Mouse (Mus musculus) gastrocnemius, postnatal 14 days (tissue): Measurements from ENCODE around the gene Ltbp2. TPM values are rescaled to one million over a fixed set of nuclear protein-coding genes. Genes with fewer than 3 reads are reported as not detected.

Experiments
- DNase-seq: peaks from one replicate; pipeline ENCODE4 v3.0.0; 2021; ENCODE audit warnings: mixed read lengths
- intact Hi-C: fragments of 180-260 bp; cut with DNase I; formaldehyde crosslinking; loops from one replicate; pipeline ENCODE4 v1.15.1; 2025; ENCODE audit warnings: low total_unique reads
- total RNA-seq, 2 experiments: library from RNA; stranded (reverse); gene quantifications; 2 replicates each; pipeline ENCODE4 v1.2.3; 2021

The Ltbp2 gene
- total RNA-seq, 2 experiments from 2014 or later, result 1.7 to 1.8 TPM

GRCm38 (mm10) chr12:84812004-84812403 lies 64.3 kb downstream of the Ltbp2 start:
- intact Hi-C loops, result loop anchor here (5.0 kb wide), 1 partner anchor 65 kb away; the partner anchor contains the start of gene Ltbp2

GRCm38 (mm10) chr12:84811510-84811909 lies 64.8 kb downstream of the Ltbp2 start:
- intact Hi-C loops, result loop anchor here (5.0 kb wide), 1 partner anchor 66 kb away; the partner anchor contains the start of gene Ltbp2
- DNase-seq, result no peak

More at GRCm38 (mm10) chr12:84812004-84812403, 64.3 kb downstream of the Ltbp2 start:
- no peak for DNase-seq

- intact Hi-C loops, result loop anchor here (5.0 kb wide), 1 partner anchor 66 kb away; the partner anchor contains the start of gene Ltbp2
- no peak for DNase-seq
Measured at GRCm38 (mm10) chr12:84810810-84811209, 65.5 kb downstream of the Ltbp2 start.

- no peak for DNase-seq
- intact Hi-C loops, result no loop called here
Measured at GRCm38 (mm10) chr12:84809033-84809432, 67.3 kb downstream of the Ltbp2 start.

GRCm38 (mm10) chr12:84807351-84807750 lies 69.0 kb downstream of the Ltbp2 start:
- intact Hi-C loops, result no loop called here
- DNase-seq, result no peak

- intact Hi-C loops, result no loop called here
- no peak for DNase-seq
Measured at GRCm38 (mm10) chr12:84806726-84807125, 69.6 kb downstream of the Ltbp2 start.

- DNase-seq, result no peak
- intact Hi-C loops, result no loop called here
Measured at GRCm38 (mm10) chr12:84806010-84806409, 70.3 kb downstream of the Ltbp2 start.

GRCm38 (mm10) chr12:84805228-84805842 lies 71.0 kb downstream of the Ltbp2 start:
- DNase-seq, result no peak
- intact Hi-C loops, result no loop called here

GRCm38 (mm10) chr12:84802625-84803024 lies 73.7 kb downstream of the Ltbp2 start:
- intact Hi-C loops, result no loop called here

GRCm38 (mm10) chr12:84801532-84802110 lies 74.7 kb downstream of the Ltbp2 start:
- peak; percentile 27 for DNase-seq
- intact Hi-C loops, result no loop called here

More at GRCm38 (mm10) chr12:84802625-84803024, 73.7 kb downstream of the Ltbp2 start:
- no peak for DNase-seq

- DNase-seq, result no peak
- intact Hi-C loops, result no loop called here
Measured at GRCm38 (mm10) chr12:84800419-84800818, 75.9 kb downstream of the Ltbp2 start.

- intact Hi-C loops, result no loop called here
- no peak for DNase-seq
Measured at GRCm38 (mm10) chr12:84799086-84799485, 77.2 kb downstream of the Ltbp2 start.

- intact Hi-C loops, result no loop called here
Measured at GRCm38 (mm10) chr12:84794647-84795046, 81.7 kb downstream of the Ltbp2 start.

GRCm38 (mm10) chr12:84792629-84793028 lies 83.7 kb downstream of the Ltbp2 start:
- intact Hi-C loops, result no loop called here
- DNase-seq, result no peak

More at GRCm38 (mm10) chr12:84794647-84795046, 81.7 kb downstream of the Ltbp2 start:
- DNase-seq, result no peak

- intact Hi-C loops, result no loop called here
Measured at GRCm38 (mm10) chr12:84790853-84791252, 85.5 kb downstream of the Ltbp2 start.

GRCm38 (mm10) chr12:84786091-84786490 lies 90.2 kb downstream of the Ltbp2 start:
- intact Hi-C loops, result no loop called here
- DNase-seq, result no peak

More at GRCm38 (mm10) chr12:84790853-84791252, 85.5 kb downstream of the Ltbp2 start:
- DNase-seq, result no peak

GRCm38 (mm10) chr12:84784604-84785381 lies 91.5 kb downstream of the Ltbp2 start:
- intact Hi-C loops, result loop anchor here (5.0 kb wide), 1 partner anchor 93 kb away; the partner anchor contains the start of gene Ltbp2
- DNase-seq, result peak; percentile 91

GRCm38 (mm10) chr12:84776229-84776628 lies 100.1 kb downstream of the Ltbp2 start:
- intact Hi-C loops, result no loop called here
- DNase-seq, result no peak

- DNase-seq, result no peak
- intact Hi-C loops, result no loop called here
Measured at GRCm38 (mm10) chr12:84774376-84774775, 102.0 kb downstream of the Ltbp2 start.

- DNase-seq, result no peak
- intact Hi-C loops, result no loop called here
Measured at GRCm38 (mm10) chr12:84773476-84773875, 102.9 kb downstream of the Ltbp2 start.
